Mouse (Mus musculus) olfactory bulb, adult 2 months (tissue): ENCODE measurements around the gene Slc25a28.

Experiments
- CTCF ChIP-seq: fragments of 200-500 bp; IDR thresholded peaks from 2 replicates; pipeline ENCODE4 v1.5.1; 2012; ENCODE audit warnings: low read depth, mild to moderate bottlenecking, low read length, moderate library complexity; ENCODE audit not compliant: insufficient read depth
- POLR2A ChIP-seq: fragments of 200-500 bp; IDR thresholded peaks from 2 replicates; pipeline ENCODE4 v1.6.1; 2012; ENCODE audit warnings: mild to moderate bottlenecking, low read depth, low read length, moderate library complexity; ENCODE audit not compliant: insufficient read depth

- TF ChIP-seq CTCF (no peak), POLR2A (no peak)
Measured at GRCm38 (mm10) chr19:43720061-43720460, 45.4 kb upstream of the Slc25a28 start.
